Mouse (Mus musculus) c-Kit-positive CD71-negative TER-119-negative erythroid progenitor cells, embryonic 14.5 days (primary cell): ENCODE results near the gene Cfi.
A peak's percentile ranks its signal among the peaks of the same experiment; 100 is the strongest.

Experiments
- DNase-seq: peaks from one replicate; pipeline ENCODE4 v3.0.0-alpha.2; 2013; ENCODE audit warnings: low read depth

Gene Cfi

GRCm38 (mm10) chr3:129835388-129835934 is at the start of gene Cfi:
Gene Cfi, plus strand, starts transcription at chr3:129835884.
- DNase-seq, result no peak

- no peak for DNase-seq
Measured at GRCm38 (mm10) chr3:129793801-129794200, 41.9 kb upstream of the Cfi start.

- DNase-seq, result no peak
Measured at GRCm38 (mm10) chr3:129797341-129797740, 38.3 kb upstream of the Cfi start.

DNA sequence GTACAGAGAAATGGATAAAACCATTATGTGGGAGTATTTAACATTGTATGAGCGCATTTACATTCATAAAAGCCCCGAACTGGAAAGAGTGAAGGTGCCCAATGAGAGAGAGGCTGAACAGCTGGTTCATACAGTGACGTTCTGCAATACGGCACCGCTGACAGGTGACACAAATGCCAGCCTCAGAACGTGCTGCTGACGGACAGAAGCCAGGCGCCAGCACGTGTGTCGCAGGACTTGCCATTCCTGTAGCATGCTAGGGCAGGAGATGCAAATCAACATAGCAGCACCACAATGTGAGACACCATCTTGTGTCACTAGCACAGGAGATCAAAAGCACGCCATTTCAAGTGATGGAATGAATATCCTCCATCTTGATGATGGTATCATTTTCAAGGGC is 37.1 kb upstream of the Cfi start:
- no peak for DNase-seq

- no peak for DNase-seq
Measured at GRCm38 (mm10) chr3:129799011-129799410, 36.7 kb upstream of the Cfi start.

GRCm38 (mm10) chr3:129803765-129804164 is 31.9 kb upstream of the Cfi start, which contains the start of gene Lrit3:
Gene Lrit3, minus strand, starts transcription at chr3:129804030.
- DNase-seq, result no peak

- no peak for DNase-seq
Measured at GRCm38 (mm10) chr3:129820847-129821246, 14.8 kb upstream of the Cfi start.

- DNase-seq, result no peak
Measured at GRCm38 (mm10) chr3:129821736-129822135, 13.9 kb upstream of the Cfi start.

DNA sequence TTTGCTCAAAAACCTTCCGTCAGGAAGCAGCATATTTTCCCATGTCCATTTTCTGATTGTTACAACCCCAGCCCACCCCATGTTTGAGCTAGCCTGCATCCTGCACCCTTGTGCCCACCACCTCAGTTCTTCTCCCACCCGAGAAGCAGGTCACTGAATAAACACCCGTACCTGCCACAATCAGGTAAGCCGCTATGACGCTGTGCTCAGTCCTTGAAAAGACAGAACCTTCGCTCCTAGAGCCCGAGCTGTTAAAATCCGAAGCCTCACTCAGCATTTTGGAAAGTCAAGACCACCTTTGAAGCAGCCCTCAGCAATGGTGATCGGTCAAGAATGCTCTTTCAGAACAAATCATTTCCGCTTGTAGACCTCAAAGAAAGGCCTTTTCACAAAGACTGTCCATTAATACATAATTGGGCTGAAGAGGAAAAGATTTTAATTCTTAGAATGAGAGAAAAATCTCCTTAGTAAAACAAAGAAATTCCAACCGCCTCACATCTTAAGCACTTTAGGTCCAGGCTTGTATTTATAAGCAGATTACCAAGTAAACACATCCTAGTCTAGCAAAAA is 13.4 kb upstream of the Cfi start, which contains the start of gene Rrh:
TSS of gene Rrh (minus strand) at position 382 of the 570 bp plus-strand sequence.
- no peak for DNase-seq

DNA sequence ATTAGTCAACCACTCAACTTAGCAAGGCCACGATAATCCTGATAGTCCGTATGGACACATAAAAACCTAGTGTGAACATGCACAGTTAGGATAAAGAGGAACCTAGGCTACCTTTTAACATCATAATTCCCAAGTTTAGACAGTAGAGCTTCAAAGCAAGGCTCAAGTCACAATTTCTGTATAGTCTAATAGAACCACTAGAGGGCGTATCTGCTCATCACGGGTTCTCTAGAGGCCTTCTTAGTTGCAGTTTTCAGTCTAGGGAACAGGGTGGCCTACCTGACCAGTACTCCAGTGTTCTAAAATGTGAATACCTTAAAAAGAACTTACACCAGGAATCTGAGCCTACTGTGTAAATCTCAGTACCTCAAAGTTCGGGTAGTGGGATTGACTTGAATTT is 12.4 kb upstream of the Cfi start:
- peak; percentile 38 for DNase-seq

DNA sequence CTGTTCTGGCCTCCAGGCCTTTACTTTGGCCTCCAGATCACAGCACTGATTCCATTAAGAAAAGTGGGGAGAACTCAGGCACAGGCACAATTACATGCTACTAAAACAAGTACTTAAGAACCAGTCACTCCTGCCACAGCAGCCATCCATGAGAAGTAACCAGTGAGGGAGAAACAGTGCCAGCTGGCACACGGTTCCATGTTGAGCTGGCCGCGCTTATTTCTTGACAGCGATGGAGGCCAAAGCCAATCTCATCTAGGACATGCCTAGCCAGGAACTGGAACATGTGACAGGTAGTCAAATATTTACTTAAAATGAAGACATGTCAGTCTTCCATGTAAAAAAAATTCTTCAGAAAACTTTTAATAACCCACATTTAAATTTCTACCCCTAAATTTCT is 11.5 kb upstream of the Cfi start:
- DNase-seq, result no peak

DNA sequence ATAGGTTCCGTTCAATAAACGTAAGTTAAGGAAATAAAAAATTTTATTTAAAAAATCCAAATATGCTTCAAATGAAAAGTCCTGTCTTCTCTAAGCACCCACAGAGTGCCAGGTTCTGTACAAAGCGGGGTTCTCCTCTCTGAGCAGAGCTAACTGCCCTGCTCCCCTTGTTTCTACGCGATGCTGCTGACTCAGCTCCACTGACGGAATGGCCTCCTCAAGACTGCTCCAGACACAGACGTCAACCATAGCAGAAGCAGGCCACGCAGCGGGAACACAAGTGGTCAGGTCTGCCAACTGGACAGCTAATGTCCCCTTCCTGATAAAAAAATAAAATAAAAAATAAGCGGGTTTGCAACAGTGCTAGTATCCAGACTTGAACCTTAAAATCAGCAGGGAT is 10.8 kb upstream of the Cfi start:
- DNase-seq, result no peak

- DNase-seq, result no peak
Measured at GRCm38 (mm10) chr3:129826691-129827090, 9.0 kb upstream of the Cfi start.

DNA sequence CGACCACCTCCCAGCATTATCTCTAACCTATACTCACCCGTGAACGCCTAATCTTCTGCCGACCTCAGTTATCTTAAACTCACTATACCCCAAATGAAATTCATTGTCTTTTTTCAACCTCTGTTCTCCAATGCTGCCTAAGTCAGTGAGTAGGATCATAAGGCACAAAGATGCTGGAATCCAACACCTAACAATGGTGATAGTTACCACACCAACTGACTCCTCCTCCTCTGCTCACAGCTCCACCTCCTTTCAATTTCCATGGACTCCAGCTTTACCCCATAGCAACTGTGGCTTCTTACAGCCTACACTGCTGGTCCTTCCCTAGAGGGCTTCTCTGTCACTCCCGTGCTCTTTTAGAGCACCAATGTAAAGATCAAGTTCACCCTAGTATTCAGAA is 8.0 kb upstream of the Cfi start:
- no peak for DNase-seq

DNA sequence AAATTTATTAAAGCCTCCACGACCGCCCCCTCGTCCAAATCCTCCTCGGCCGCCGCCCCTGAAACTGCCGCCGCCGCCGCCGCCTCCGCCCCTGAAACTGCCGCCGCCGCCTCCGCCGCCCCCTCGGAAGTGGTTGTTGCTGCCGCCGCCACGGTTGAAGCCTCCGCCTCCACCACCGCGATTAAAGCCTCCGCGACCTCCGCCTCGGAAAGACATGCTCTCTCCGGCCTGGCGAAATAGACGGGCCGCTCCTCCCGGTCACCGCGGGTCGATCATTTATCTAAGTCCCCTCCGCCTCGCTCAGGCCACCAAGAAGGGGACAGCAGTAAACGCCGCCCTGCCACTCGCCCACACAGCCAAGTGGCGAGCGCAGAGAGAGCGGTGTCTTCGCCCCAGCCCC is 5.1 kb upstream of the Cfi start:
- peak; percentile 13 for DNase-seq

DNA sequence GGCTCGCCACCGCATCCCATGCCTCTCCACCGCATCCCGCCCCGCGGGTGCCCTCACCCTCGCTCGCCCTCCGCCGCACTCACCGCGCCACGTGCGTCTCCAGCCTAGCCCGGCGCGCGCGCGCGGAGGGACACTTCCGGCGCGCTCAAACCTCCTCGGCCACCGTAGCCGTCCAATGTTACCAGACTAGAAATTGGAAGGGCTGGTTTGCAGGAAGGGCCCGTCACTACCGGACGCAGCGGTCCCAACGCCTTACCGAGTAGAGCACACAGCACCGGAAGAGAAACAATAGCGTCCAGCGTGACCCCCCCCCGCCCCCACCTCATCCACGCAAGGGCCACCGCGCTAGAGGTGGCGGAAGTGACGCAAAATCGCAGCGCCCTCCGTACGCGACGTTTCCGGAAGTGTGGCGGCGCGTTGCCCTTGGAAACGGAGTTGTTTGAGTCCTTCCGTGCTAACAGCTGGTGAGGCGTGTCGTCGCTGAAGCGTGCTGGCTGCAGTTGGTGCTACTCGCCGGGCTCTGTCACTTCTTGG is 4.6 kb upstream of the Cfi start, which contains the start of gene Gar1:
TSS of gene Gar1 (minus strand) at position 362 of the 534 bp plus-strand sequence.
- DNase-seq, result peak; percentile 98

DNA sequence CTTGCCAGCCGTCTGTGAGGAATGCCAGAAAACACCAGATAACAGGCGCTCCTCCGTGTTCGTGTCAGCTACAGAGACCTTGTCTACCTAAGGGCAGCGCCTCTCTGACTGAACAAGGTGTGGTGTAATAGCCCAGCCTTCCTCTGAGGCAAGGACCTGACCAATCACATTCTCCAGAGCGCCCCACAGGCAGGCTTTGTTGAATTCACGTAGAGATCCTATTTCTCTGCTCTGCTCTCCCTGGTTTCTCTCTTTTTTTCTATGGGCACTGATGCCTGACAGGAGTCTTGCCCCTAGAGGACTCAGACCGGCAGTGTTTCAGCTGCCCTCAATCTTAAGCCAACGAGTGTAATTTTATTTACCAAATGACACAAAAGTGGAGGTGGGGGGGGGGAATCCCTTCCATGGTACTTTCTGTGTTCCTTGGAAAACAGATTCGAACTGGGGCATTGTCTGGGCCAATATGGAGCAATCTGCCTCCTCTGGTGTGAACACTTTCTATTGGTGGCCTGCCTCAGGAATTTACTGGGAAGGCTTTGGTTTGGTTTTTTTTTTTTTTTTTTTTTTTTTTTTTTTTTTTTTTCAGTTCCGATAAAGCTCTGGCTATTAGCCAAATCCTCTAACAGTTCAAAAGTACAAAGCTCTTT is 490 bp downstream of the Cfi start:
- DNase-seq, result no peak

DNA sequence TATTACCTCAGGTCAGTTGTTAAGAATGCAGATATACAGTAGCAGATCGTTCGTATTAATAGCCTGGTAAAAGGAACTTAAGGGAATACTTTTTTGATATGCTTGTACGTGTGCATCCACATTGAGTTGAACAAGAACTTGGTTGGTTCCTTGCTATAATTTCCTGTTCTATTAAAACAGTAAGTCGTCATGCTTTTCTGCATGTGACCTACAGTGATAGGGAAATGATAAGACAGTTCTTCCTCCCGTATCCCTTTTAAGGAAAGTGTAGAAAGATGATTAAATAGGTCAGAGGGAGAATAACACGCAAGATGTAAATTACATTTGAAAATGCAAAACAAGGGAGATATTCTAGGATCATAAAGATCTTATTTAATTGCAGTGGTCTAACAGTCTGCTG is 1.3 kb downstream of the Cfi start:
- DNase-seq, result no peak

DNA sequence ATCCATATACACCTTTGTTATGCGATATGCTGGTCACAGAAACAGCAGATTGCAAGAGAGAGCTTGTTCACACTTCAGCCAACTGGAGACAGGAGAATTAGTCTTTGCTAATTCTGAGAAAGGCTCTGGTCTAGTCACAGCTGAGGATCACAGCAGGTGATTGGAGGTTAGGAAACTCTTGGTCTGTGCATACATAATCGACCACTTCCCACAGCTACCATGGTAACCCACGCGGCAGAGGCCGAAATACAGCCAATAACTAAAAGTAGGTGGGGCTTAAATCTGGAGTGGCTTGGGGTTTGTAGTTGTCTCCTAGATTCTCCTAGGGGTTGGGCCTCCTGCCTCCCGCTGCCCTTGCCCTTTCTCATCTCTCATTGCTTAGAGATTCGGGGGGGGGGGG is 2.3 kb downstream of the Cfi start:
- no peak for DNase-seq

GRCm38 (mm10) chr3:129845868-129846267 is 10.2 kb downstream of the Cfi start:
- DNase-seq, result no peak

DNA sequence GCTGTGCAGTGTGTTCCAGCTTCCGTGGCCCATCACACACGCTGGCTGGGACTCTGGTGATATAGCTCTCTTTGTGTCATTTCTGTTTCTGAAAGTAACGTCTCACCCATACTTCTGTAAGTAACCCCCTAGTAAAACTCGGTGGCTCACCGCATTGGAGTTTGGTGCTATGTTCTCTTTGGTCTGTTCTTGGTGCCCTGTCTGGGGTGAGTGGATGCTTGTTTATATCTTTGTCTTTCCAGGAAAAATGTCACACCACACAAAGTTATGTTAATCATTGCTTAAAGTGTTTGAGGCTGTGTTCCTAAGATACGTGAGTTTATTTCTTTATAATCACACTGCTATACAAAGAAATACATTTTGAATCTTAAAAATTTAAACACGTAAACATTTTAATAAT is 11.2 kb downstream of the Cfi start:
- DNase-seq, result no peak

GRCm38 (mm10) chr3:129862592-129862991 is 26.9 kb downstream of the Cfi start:
- no peak for DNase-seq

- DNase-seq, result no peak
Measured at GRCm38 (mm10) chr3:129863698-129864097, 28.0 kb downstream of the Cfi start.
